Mouse (Mus musculus) liver, adult 2 months (tissue): ENCODE measurements around the gene Cep170b.

Experiments used
- CTCF ChIP-seq: fragments of 200-500 bp; IDR thresholded peaks from 2 replicates; pipeline ENCODE4 v1.5.1; 2011; ENCODE audit warnings: low read depth, low read length, control low read depth
- POLR2A ChIP-seq: fragments of 200-500 bp; IDR thresholded peaks from 2 replicates; pipeline ENCODE4 v1.6.1; 2011; ENCODE audit warnings: low read length, control low read depth; ENCODE audit not compliant: insufficient read depth; ENCODE audit errors: extremely low read depth

GRCm38 (mm10) chr12:112764991-112765390 is 44.7 kb downstream of the Cep170b start:
- no peak for TF ChIP-seq POLR2A
- TF ChIP-seq CTCF, result no peak
